Mouse (Mus musculus) midbrain, embryonic 10.5 days (tissue): Measurements from ENCODE around the gene Il17d. TPM values are rescaled to one million over a fixed set of nuclear protein-coding genes. Genes with fewer than 3 reads are reported as not detected.

Experiments
- DNase-seq: peaks from one replicate; pipeline ENCODE4 v3.0.0-alpha.2; 2017; ENCODE audit warnings: low spot score
- H3K27ac ChIP-seq: fragments of 300-500 bp; sonication (generic); replicated peaks from 2 replicates; pipeline ENCODE4 v1.5.1; 2016; ENCODE audit warnings: mild to moderate bottlenecking
- H3K27me3 ChIP-seq: fragments of 300-500 bp; sonication (generic); 2 replicates; pipeline ENCODE4 v1.6.1; 2016; ENCODE audit warnings: low read depth, mild to moderate bottlenecking; ENCODE audit not compliant: poor library complexity, severe bottlenecking
- H3K36me3 ChIP-seq: fragments of 300-500 bp; sonication (generic); 2 replicates; pipeline ENCODE4 v1.6.1; 2016; ENCODE audit warnings: mild to moderate bottlenecking, moderate library complexity
- H3K4me1 ChIP-seq: fragments of 300-500 bp; sonication (generic); 2 replicates; pipeline ENCODE4 v1.6.1; 2016
- H3K4me3 ChIP-seq: fragments of 300-500 bp; sonication (generic); 2 replicates; pipeline ENCODE4 v1.5.1; 2016; ENCODE audit warnings: mild to moderate bottlenecking, moderate library complexity
- H3K9me3 ChIP-seq: fragments of 300-500 bp; sonication (generic); replicated peaks from 2 replicates; pipeline ENCODE4 v1.6.1; 2016; ENCODE audit warnings: mild to moderate bottlenecking
- WGBS: fragments of 180-500 bp; shearing (Covaris S2); methylation state at CpG from one replicate; pipeline ENCODE4 v1.1.7; 2016; 5-methylcytosine and 5-hydroxymethylcytosine counted together
- polyA plus RNA-seq: library from polyadenylated mRNA; unstranded; fragments of >200 nt; fragmentation: Nextera tagmentation; extraction: Ambion mirVana; gene quantifications from 2 replicates; pipeline ENCODE4 v1.2.1, GENCODE M21; 2016

Gene Il17d
- polyA plus RNA-seq, 1 experiment from 2014 or later = 0.74 TPM

GRCm38 (mm10) chr14:57571155-57572133 is 46.9 kb downstream of the Il17d start, which contains the start of gene Eef1akmt1:
Gene Eef1akmt1, minus strand, starts transcription at chr14:57571612.
- H3K27me3 ChIP-seq = no peaks in the 10 kb centered on the region
- H3K4me1 ChIP-seq = peaks cover 10% of the 10 kb centered on the region; the same call in 1 of the 2 replicates
- DNase-seq = peak; percentile 96
- H3K27ac ChIP-seq = peak within 1 kb of the TSS; percentile 86
- H3K36me3 ChIP-seq = peaks cover 9% of the 10 kb centered on the region
- 11% methylated on average over 35 of the region's 35 CpGs for WGBS
- H3K9me3 ChIP-seq = no peaks in the 10 kb centered on the region
- H3K4me3 ChIP-seq = peak within 1 kb of the TSS; percentile 62

GRCm38 (mm10) chr14:57574792-57575587 is 50.4 kb downstream of the Il17d start:
- DNase-seq = no peak
- Histone ChIP-seq H3K27ac (no peak overlapping the region), H3K9me3 (no peaks in the 10 kb centered on the region), H3K27me3 (no peaks in the 10 kb centered on the region), H3K4me1 (peaks cover 10% of the 10 kb centered on the region; the same call in 1 of the 2 replicates), H3K36me3 (peaks cover 34% of the 10 kb centered on the region), H3K4me3 (no peak overlapping the region)
- WGBS = 90% methylated on average over 6 of the region's 6 CpGs

- Histone ChIP-seq H3K36me3 (peaks cover 49% of the 10 kb centered on the region), H3K4me3 (no peak overlapping the region), H3K9me3 (no peaks in the 10 kb centered on the region), H3K27me3 (no peaks in the 10 kb centered on the region), H3K4me1 (0 out of 2 replicates have a peak, but pooled peaks cover 3% of the 10 kb centered on the region), H3K27ac (no peak overlapping the region)
- 92% methylated on average over 2 of the region's 2 CpGs for WGBS
- DNase-seq = no peak
These were observed 51.9 kb downstream of the Il17d start for GRCm38 (mm10) chr14:57576364-57577060.

GRCm38 (mm10) chr14:57591830-57592229 is 67.3 kb downstream of the Il17d start:
- no peak for DNase-seq
- Histone ChIP-seq H3K9me3 (no peaks in the 10 kb centered on the region), H3K4me3 (no peak overlapping the region), H3K27me3 (no peaks in the 10 kb centered on the region), H3K4me1 (no peaks in the 10 kb centered on the region), H3K36me3 (peaks cover 94% of the 10 kb centered on the region), H3K27ac (no peak overlapping the region)
- WGBS = 95% methylated on average over 3 of the region's 3 CpGs

Other genes starting within 250 kb of the Il17d start
- 5.4 and 6.8 TPM in 2 replicates for gene Cryl1, start 126.2 kb upstream of the Il17d start, polyA plus RNA-seq
- gene Ift88, start 100.7 kb upstream of the Il17d start, polyA plus RNA-seq = 12.1 and 14.4 TPM in 2 replicates
- 91.0 and 110 TPM in 2 replicates for gene Eef1akmt1, start 46.8 kb downstream of the Il17d start, polyA plus RNA-seq
- 26.4 and 26.5 TPM in 2 replicates for gene Xpo4, start 140.7 kb downstream of the Il17d start, polyA plus RNA-seq
- not detected in 2 replicates for gene Gm49361, start 221.3 kb downstream of the Il17d start, polyA plus RNA-seq
- 16.8 TPM in 2 replicates for gene Lats2, start 233.6 kb downstream of the Il17d start, polyA plus RNA-seq